Mouse (Mus musculus): ENCODE results near the gene Asphd2.

- no peak for TF ChIP-seq POLR2A (IDR thresholded peaks at IDR 0.05; ENCODE audit: borderline replicate concordance, low read depth, low read length)
- TF ChIP-seq CTCF (IDR thresholded peaks at IDR 0.05; ENCODE audit: low read depth, low read length), result no peak
Measured at GRCm38 (mm10) chr5:112391676-112392323, 2.9 kb downstream of the Asphd2 start.
